In the genomic region with DNA sequence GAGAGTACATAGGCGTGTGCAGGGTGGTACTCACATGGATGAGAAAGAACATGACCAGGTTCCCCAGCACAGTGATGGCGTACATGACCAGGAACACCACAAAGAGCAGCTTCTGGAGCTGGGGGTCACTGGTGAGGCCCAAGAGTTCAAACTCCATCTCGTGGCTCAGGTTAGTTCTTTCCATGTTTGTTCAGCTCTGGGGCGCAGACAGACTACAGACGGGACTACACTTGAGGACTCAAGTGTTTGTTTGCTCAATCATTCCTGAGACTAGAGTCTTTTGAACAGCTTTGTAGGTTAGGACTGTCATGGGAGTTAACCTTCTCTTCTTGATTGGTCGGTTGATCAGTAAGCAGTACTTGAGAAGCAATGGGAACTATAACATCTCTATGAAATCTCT, we compare ENCODE assay signal across 29 mouse cellular contexts. TPM values are rescaled to one million over a fixed set of nuclear protein-coding genes. Genes with fewer than 3 reads are reported as not detected.
"Had no signal": no experiment of that assay in that cellular context is flagged by ENCODE, and none has a peak within 500 bp of the region (broad histone marks: within the 10 kb centered on the region; RNA-seq: fewer than 3 reads in every experiment).

No protein-coding gene starts in this region.

- H3K27ac ChIP-seq: gastrocnemius, adult 2 months; heart, embryonic 10.5 days; hindbrain, embryonic 10.5 days; hindbrain, embryonic 12.5 days; hindbrain, embryonic 14.5 days; intestine, embryonic 15.5 days; layer of hippocampus, adult 2 months; left cerebral cortex, adult 2 months; limb, embryonic 10.5 days; limb, embryonic 12.5 days had no signal

- H3K4me1 ChIP-seq: heart, embryonic 10.5 days; heart, embryonic 12.5 days; hindbrain, embryonic 10.5 days; hindbrain, embryonic 12.5 days; limb, embryonic 10.5 days; limb, embryonic 12.5 days had no signal

- H3K4me2 ChIP-seq: heart, embryonic 12.5 days; hindbrain, embryonic 12.5 days; hindbrain, embryonic 14.5 days; intestine, embryonic 15.5 days; limb, embryonic 12.5 days had no signal

- H3K4me3 ChIP-seq: gastrocnemius, adult 2 months; heart, embryonic 10.5 days; heart, embryonic 12.5 days; hindbrain, embryonic 10.5 days; hindbrain, embryonic 12.5 days; intestine, embryonic 15.5 days; layer of hippocampus, adult 2 months; left cerebral cortex, adult 2 months; limb, embryonic 10.5 days; limb, embryonic 12.5 days had no signal

- H3K9ac ChIP-seq: heart, embryonic 12.5 days; hindbrain, embryonic 12.5 days; hindbrain, embryonic 14.5 days; intestine, embryonic 15.5 days; limb, embryonic 12.5 days had no signal

- H3K9me3 ChIP-seq: heart, embryonic 10.5 days; heart, embryonic 12.5 days; hindbrain, embryonic 10.5 days; hindbrain, embryonic 12.5 days; intestine, embryonic 15.5 days; limb, embryonic 10.5 days; limb, embryonic 12.5 days had no signal

- H3K36me3 ChIP-seq: heart, embryonic 10.5 days; heart, embryonic 12.5 days; hindbrain, embryonic 10.5 days; hindbrain, embryonic 12.5 days; intestine, embryonic 15.5 days; limb, embryonic 10.5 days; limb, embryonic 12.5 days had no signal

- H3K27me3 ChIP-seq: heart, embryonic 12.5 days; hindbrain, embryonic 12.5 days; intestine, embryonic 15.5 days; limb, embryonic 12.5 days had no signal

- DNase-seq: gastrocnemius, adult 2 months; gastrocnemius, postnatal 10 days; gastrocnemius, postnatal 25 days; heart, adult 18-20 months; heart, postnatal 10 days; heart, postnatal 4 days; kidney, adult 18-20 months; kidney, adult 8-10 months; kidney, postnatal 10 days; kidney, postnatal 25 days; kidney, postnatal 4 days had no signal

- ATAC-seq: forebrain, embryonic 16.5 days; hindbrain, embryonic 16.5 days; inflammation-experienced regulatory T-cells, adult 6 months; intestine, embryonic 15.5 days; intestine, postnatal 0 days had no signal

RNA-seq across cellular contexts. Expression of gene Olfr221, which starts 6.3 kb away (rescaled TPM):
- polyA plus RNA-seq: forebrain, embryonic 16.5 days; heart, embryonic 10.5 days; heart, embryonic 12.5 days; heart, embryonic 14.5 days; heart, embryonic 16.5 days; hindbrain, embryonic 10.5 days; hindbrain, embryonic 12.5 days; hindbrain, embryonic 14.5 days; hindbrain, embryonic 16.5 days; inflammation-experienced regulatory T-cells, adult 6 months; intestine, embryonic 15.5 days; intestine, postnatal 0 days; kidney, embryonic 14.5 days; kidney, embryonic 16.5 days; limb, embryonic 10.5 days; limb, embryonic 12.5 days had no signal
